Mouse (Mus musculus) left cerebral cortex, adult 2 months (tissue): ENCODE measurements around the gene Nfam1. TPM values are rescaled to one million over a fixed set of nuclear protein-coding genes. Genes with fewer than 3 reads are reported as not detected.

ENCODE experiments used
- DNase-seq, 2 experiments: peaks; one replicate each; pipeline ENCODE4 v3.0.0; 2021 to 2022; ENCODE audit warnings: low spot score in 2 of 2, mixed read lengths in 1 of 2; ENCODE audit errors: extremely low spot score in 1 of 2
- H3K27ac ChIP-seq: fragments of 200-600 bp; 2 replicates; pipeline ENCODE4 v1.8.1; 2022
- H3K4me3 ChIP-seq: fragments of 200-600 bp; 2 replicates; pipeline ENCODE4 v1.8.1; 2022
- CTCF ChIP-seq: fragments of 200-600 bp; IDR thresholded peaks from 2 replicates; pipeline ENCODE4 v1.8.1; 2022; ENCODE audit warnings: antibody characterized with exemption, mild to moderate bottlenecking, moderate library complexity
- intact Hi-C: fragments of 180-260 bp; cut with DNase I; formaldehyde crosslinking; loops from one replicate; pipeline ENCODE4 v1.15.1; 2025
- total RNA-seq, 2 experiments: library from RNA; stranded (reverse); gene quantifications; 2 replicates each; pipeline ENCODE4 v1.2.3; 2021

Nfam1 gene
- total RNA-seq, 2 experiments from 2014 or later = 2.2 to 2.8 TPM

- no peak for TF ChIP-seq CTCF
- intact Hi-C loops = no loop called here
- no peak for DNase-seq
- Histone ChIP-seq H3K4me3 (no peak overlapping the region), H3K27ac (no peak overlapping the region)
Observed at GRCm38 (mm10) chr15:82967947-82968346, 65.2 kb downstream of the Nfam1 start.

GRCm38 (mm10) chr15:82964266-82964825, 68.8 kb downstream of the Nfam1 start:
- TF ChIP-seq CTCF = no peak
- intact Hi-C loops = no loop called here
- peak overlapping the region; percentile 30 for H3K4me3 ChIP-seq
- no peak for DNase-seq
- H3K27ac ChIP-seq = peak overlapping the region; percentile 77

GRCm38 (mm10) chr15:82963556-82964156, 69.5 kb downstream of the Nfam1 start:
- Histone ChIP-seq H3K27ac (peak overlapping the region; percentile 77), H3K4me3 (peak overlapping the region; percentile 30)
- intact Hi-C loops = no loop called here
- DNase-seq = no peak
- TF ChIP-seq CTCF = no peak

GRCm38 (mm10) chr15:82963090-82963489, 70.0 kb downstream of the Nfam1 start:
- no peak for DNase-seq
- intact Hi-C loops = no loop called here
- Histone ChIP-seq H3K4me3 (peak overlapping the region; percentile 54), H3K27ac (peak overlapping the region; percentile 84)
- TF ChIP-seq CTCF = no peak

GRCm38 (mm10) chr15:82962536-82962935, 70.6 kb downstream of the Nfam1 start:
- DNase-seq = no peak
- intact Hi-C loops = no loop called here
- peak overlapping the region; percentile 84 for H3K27ac ChIP-seq
- peak overlapping the region; percentile 54 for H3K4me3 ChIP-seq
- TF ChIP-seq CTCF = no peak; the same call in 1 of the 2 replicates

- no peak for TF ChIP-seq CTCF
- intact Hi-C loops = no loop called here
- Histone ChIP-seq H3K27ac (peak overlapping the region; percentile 80), H3K4me3 (peak overlapping the region; percentile 47)
- no peak for DNase-seq
Observed at GRCm38 (mm10) chr15:82960786-82961561, 72.1 kb downstream of the Nfam1 start.

- H3K4me3 ChIP-seq = no peak overlapping the region
Observed at GRCm38 (mm10) chr15:82959151-82959550, 74.0 kb downstream of the Nfam1 start.

GRCm38 (mm10) chr15:82958253-82958701, 74.8 kb downstream of the Nfam1 start:
- H3K27ac ChIP-seq = peak overlapping the region; percentile 66

More at GRCm38 (mm10) chr15:82959151-82959550, 74.0 kb downstream of the Nfam1 start:
- intact Hi-C loops = no loop called here
- peak overlapping the region; percentile 66; the same call in 1 of the 2 replicates for H3K27ac ChIP-seq
- TF ChIP-seq CTCF = no peak
- DNase-seq = no peak

GRCm38 (mm10) chr15:82956721-82957120, 76.4 kb downstream of the Nfam1 start:
- intact Hi-C loops = no loop called here
- TF ChIP-seq CTCF = no peak
- H3K4me3 ChIP-seq = no peak overlapping the region
- H3K27ac ChIP-seq = no peak overlapping the region
- DNase-seq = no peak

More at GRCm38 (mm10) chr15:82958253-82958701, 74.8 kb downstream of the Nfam1 start:
- intact Hi-C loops = no loop called here
- DNase-seq = peak; percentile 61 to 68
- no peak; the same call in 1 of the 2 replicates for TF ChIP-seq CTCF
- H3K4me3 ChIP-seq = peak overlapping the region; percentile 21

- Histone ChIP-seq H3K4me3 (no peak overlapping the region), H3K27ac (no peak overlapping the region)
- intact Hi-C loops = no loop called here
- DNase-seq = no peak
- TF ChIP-seq CTCF = no peak
Observed at GRCm38 (mm10) chr15:82956310-82956709, 76.8 kb downstream of the Nfam1 start.

GRCm38 (mm10) chr15:82955286-82955685, 77.8 kb downstream of the Nfam1 start:
- no peak overlapping the region for H3K27ac ChIP-seq
- intact Hi-C loops = no loop called here
- no peak for DNase-seq
- H3K4me3 ChIP-seq = no peak overlapping the region
- TF ChIP-seq CTCF = no peak

GRCm38 (mm10) chr15:82954034-82954433, 79.1 kb downstream of the Nfam1 start:
- no peak overlapping the region for H3K4me3 ChIP-seq
- no peak for DNase-seq
- intact Hi-C loops = no loop called here
- no peak overlapping the region for H3K27ac ChIP-seq
- no peak for TF ChIP-seq CTCF
